Mouse (Mus musculus) neutrophil, adult 5-6 weeks (primary cell): ENCODE results near the gene Mst1. TPM values are rescaled to one million over a fixed set of nuclear protein-coding genes. Genes with fewer than 3 reads are reported as not detected.

ENCODE experiments used
- ATAC-seq: fragments of 151-379, 151-347 bp; 2 replicates; pipeline ENCODE4 v1.8.0; 2017; ENCODE audit warnings: mild to moderate bottlenecking, moderate TSS enrichment; ENCODE audit not compliant: insufficient number of reproducible peaks, poor library complexity, low FRiP score, severe bottlenecking; ENCODE audit errors: extremely low read depth
- total RNA-seq: library from RNA; stranded (forward); fragments of 200-1000 nt; gene quantifications from 2 replicates; pipeline ENCODE4 v1.2.3, GENCODE M21; 2017

Mst1 gene
- total RNA-seq, 1 experiment from 2014 or later, result not detected

DNA sequence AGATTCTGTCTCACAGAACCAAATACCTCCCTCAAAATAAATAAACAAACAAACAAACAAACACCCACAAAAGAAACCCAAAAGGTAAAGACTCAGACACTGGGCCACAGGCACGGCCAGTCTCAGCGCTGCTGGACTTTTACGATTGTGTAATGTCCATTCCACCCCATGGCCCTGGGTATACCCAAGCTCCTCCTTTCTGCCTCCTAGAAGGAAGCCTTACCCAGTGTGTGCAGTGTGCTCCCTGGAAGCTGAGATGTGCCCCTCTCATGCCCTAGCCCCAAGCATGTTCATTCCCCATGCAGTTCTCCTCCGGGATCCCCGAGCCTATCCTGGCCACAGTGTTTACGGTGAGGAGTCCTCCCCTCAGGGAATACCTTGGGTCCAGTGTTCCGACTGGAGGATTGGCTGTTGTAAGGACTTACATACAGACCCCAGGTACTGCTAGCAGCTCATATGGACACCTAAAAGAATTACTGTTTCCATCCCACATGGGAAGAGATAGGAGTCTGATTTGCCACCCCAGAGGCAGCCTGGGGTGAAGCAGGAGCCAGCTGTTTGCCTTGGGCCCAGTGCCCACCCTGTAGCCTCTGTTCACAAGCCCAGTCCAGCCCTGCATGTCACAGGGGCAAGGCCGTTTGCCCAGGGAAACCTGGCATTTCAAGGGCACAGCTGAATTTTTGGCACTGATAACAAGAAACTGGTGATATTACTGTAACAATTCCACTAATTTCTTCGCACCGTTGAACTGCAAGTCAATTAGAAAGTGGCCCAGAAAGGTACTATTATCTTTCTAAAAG is 41.1 kb downstream of the Mst1 start:
- ATAC-seq, result no peak

DNA sequence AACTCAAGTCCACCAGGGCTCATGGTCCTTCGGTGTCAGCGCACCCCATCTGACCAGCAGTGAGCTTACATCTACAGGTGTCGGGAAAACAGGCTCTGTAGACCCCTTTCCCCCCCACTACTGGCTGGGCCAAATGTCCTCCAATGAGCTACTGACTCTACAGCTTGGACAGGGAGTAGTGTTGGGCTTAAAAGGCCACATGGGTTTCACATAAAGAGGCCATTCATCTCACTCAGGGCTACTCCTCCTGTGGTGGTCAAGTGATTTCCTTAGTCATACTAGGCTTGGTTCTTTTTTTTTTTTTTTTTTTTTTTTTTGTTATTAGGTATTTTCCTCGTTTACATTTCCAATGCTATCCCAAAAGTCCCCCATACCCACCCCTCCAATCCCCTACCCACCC is 43.7 kb downstream of the Mst1 start:
- ATAC-seq, result no peak

DNA sequence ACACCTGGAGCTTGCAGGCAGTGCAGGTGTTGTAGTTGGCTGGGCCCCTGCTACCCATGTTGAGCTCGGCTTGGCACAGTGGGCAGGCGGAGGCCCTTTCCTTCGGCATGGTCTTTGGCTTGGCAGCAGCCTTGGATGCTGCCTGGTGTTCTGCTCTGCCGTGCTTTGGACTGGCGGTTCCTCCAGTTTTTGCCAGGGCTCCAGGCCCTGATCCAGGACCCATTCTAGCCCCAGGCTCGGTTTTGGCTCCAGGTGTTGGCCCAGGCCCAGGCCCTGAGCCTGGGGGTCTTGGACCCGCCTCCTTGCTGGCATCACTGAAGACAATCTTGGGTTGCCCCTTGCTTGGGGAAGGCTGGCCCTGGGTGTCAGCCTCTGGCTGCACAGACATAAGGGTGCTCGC is 45.5 kb downstream of the Mst1 start:
- no peak for ATAC-seq

DNA sequence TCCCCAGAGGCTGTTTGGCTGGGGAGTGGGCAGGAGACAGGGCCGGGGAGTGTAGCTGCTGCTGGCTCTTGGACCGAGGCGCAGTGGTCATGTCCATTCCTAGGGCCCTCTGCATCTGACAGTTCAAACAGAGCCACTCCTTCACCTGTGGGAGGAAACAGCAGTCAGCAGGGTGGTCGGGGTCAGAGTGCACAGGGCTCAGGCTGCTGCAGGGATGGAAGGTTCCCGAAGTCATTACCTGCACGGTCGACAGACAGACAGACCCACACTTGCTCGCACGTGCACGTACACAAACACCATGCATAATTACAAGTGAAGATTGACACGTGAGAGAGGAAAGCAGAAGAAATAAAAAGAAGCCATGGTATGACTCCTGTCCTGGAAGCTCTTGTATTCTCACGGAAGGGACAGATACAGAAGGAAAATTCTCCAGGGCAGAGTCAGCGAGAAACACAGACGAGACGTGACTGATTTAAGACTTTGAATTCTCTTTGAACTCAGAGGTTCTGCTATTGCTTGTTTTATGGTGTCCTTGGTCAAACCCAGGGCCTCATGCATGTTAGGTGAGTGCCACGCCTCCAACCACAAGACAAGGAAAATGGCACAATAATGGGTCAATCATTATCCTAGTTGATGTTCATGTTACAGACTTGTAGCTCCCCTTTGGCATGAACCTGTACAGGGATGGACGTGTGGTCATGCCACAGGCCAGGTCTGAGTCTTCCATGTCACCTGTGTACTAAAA is 46.4 kb downstream of the Mst1 start:
- ATAC-seq, result no peak

DNA sequence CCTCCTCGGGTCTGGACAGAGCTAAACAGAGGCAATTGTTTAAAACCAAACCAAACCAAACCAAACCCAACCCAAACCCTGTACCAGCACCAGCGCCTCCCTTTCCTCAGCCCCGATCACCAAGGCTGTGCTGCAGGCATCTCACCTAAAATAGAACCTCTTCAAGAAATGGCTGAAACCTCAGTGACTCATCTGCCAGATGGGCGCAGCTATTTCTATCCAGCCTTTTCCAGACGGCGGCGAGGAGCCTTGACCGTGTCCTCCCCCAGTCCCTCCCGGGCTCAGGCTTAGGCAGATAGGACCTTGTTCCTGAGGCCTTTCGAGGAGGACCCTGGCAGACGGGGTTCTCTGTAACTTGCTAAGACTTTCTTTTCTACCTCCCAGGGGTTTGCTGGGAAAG is 48.0 kb downstream of the Mst1 start:
- ATAC-seq, result no peak; the same call in 1 of the 2 replicates

DNA sequence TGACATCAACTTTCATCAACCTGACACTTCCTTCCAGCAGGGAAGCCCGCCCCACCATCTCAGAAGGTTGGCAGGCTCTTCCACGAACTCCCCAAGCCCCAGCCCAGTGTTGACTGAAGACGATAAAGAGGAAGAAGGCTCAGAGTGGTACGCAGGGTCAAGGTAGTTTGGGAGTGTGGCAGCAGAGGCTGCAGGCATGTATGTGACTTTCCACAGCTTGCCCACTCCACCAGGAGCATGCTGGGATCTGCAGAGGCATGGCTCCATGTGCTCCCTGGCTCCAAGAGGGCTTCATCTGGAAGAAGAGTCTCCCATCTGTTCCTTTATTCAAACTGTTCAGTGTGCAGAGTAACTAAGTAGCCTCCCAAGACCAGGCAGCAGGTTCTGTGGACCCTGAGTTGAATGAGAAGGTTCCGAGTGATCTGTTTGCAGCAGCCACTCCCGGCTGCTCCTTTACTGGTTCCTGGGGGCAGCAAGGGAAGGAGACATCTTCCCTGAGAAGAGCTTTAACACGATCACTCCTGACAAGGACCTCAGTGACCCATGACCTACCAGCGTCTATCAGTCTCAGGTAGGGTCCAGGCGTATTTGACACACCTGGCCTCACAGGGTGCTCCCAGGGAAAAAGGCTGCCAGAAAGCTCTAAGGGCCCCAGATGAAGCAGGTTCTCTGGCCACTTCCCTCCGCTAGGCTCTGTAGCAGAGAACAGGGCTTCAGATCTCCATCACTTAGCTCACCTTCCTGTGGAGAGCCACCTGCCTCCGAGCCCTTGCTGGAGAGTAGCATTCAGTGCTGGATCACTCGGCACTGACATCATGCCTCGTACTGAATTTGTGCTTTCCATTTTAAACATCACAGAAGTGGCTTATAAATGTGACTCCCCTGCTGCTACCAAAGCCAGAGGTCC is 49.1 kb downstream of the Mst1 start:
- ATAC-seq, result no peak

DNA sequence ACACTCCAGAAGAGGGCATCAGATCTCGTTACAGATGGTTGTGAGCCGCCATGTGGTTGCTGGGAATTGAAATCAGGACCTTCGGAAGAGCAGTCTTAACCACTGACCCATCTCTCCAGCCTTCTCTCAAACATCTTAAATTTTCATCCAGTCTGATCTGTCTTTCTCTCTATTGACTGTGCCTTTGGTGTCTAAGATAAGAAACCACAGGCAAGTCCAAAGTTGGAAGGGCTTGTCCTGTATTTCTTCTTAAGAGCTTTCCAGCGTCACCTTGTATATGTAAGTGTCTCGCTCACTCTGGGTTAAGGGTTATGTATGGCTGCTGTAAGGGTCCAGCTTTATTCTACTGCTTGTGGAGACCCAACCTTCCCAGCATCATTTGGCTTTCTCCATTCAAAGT is 51.3 kb downstream of the Mst1 start:
- no peak for ATAC-seq

DNA sequence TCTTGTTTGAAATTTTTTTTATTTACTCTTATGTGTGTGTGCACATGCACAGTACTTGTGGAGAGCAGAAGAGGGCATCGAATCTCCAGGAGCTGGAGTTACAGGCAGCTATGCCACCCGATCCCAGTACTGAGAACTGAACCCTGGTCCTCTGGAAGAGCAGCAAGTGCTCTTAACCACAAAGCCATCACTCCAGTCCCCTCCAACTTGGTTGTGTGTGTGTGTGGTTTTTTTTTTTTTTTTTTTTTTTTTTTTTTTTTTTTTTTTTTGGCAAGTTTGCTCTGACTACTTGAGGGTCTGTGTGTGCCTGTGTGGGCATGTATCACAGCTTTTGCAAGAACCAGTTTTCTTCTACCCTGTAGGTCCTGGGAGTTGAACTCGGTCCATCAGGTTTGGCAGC is 52.1 kb downstream of the Mst1 start:
- ATAC-seq, result no peak

DNA sequence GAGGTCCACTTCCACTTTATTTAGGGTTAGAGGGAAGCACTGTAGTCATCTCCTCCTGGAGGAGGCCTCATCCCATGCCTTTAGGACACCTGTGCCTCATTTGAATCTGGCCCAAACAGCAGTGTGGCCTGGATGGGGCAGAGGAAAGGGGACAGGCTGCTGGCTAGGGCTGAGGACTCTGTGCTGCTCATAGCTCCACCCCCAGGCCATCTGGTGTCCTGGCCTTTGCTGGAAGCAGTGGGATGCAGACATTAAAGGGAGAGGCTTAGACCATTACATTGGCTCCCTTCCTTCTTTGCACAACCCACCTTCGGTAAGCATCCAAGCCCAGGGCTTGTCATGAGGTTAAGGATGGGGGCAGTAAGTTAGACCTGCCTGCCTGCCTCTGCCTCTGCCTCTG is 53.2 kb downstream of the Mst1 start:
- ATAC-seq, result no peak

Other genes starting within 250 kb of the Mst1 start
- 178 and 218 TPM in 2 replicates for gene Rbm6, start 207.2 kb upstream of the Mst1 start, total RNA-seq
- gene Mon1a, start 192.3 kb upstream of the Mst1 start, total RNA-seq, result 18.4 and 20.3 TPM in 2 replicates
- 0.25 and 3.0 TPM in 2 replicates for gene Mst1r, start 173.6 kb upstream of the Mst1 start, total RNA-seq
- not detected in 2 replicates for gene Actl11, start 152.0 kb upstream of the Mst1 start, total RNA-seq
- gene Camkv, start 144.8 kb upstream of the Mst1 start, total RNA-seq, result not detected in 2 replicates
- 1.9 and 5.3 TPM in 2 replicates for gene Traip, start 130.3 kb upstream of the Mst1 start, total RNA-seq
- gene Uba7, start 104.9 kb upstream of the Mst1 start, total RNA-seq, result 177 and 211 TPM in 2 replicates
- gene Gm20661, start 97.4 kb upstream of the Mst1 start, total RNA-seq, result not detected in 2 replicates
- 2.9 and 4.2 TPM in 2 replicates for gene Inka1, start 94.6 kb upstream of the Mst1 start, total RNA-seq
- 0.98 TPM in 1 of 2 replicates, not detected in the other for gene Cdhr4, start 87.9 kb upstream of the Mst1 start, total RNA-seq
- 4.9 TPM in 1 of 2 replicates, not detected in the other for gene Gm20662, start 84.1 kb upstream of the Mst1 start, total RNA-seq
- gene Ip6k1, start 77.9 kb upstream of the Mst1 start, total RNA-seq, result 230 and 268 TPM in 2 replicates
- gene Gmppb, start 31.2 kb upstream of the Mst1 start, total RNA-seq, result 11.2 and 13.1 TPM in 2 replicates
- gene Amigo3, start 27.3 kb upstream of the Mst1 start, total RNA-seq, result 3.6 and 4.5 TPM in 2 replicates
- gene Rnf123, start 2.9 kb downstream of the Mst1 start, total RNA-seq, result 62.7 and 90.3 TPM in 2 replicates
- 74.5 and 116 TPM in 2 replicates for gene Apeh, start 14.2 kb downstream of the Mst1 start, total RNA-seq
- gene Bsn, start 109.9 kb downstream of the Mst1 start, total RNA-seq, result 0.12 and 0.23 TPM in 2 replicates
- 12.2 and 13.9 TPM in 2 replicates for gene Dag1, start 183.5 kb downstream of the Mst1 start, total RNA-seq
- gene Nicn1, start 210.0 kb downstream of the Mst1 start, total RNA-seq, result 4.3 and 4.4 TPM in 2 replicates
- 5.6 and 7.8 TPM in 2 replicates for gene Amt, start 216.4 kb downstream of the Mst1 start, total RNA-seq
- gene Rhoa, start 225.7 kb downstream of the Mst1 start, total RNA-seq, result 487 and 547 TPM in 2 replicates
- 17.4 and 23.4 TPM in 2 replicates for gene Tcta, start 225.7 kb downstream of the Mst1 start, total RNA-seq